Mouse (Mus musculus): ENCODE measurements at regions not wholly inside any gene's neighbourhood (a gene's known extent, or its start where the extent isn't known, plus 50 kb on each side); places are given as distances from the start of the nearest gene placed in this dataset.

GRCm38 (mm10) chr2:160062148-160062937, 271.6 kb downstream of the Gm826 start:
- peak; percentile 14 for DNase-seq

GRCm38 (mm10) chr2:160060091-160060490, 273.9 kb downstream of the Gm826 start:
- DNase-seq = no peak

- no peak for DNase-seq
Measured at GRCm38 (mm10) chr2:160057211-160057610, 276.8 kb downstream of the Gm826 start.

DNA sequence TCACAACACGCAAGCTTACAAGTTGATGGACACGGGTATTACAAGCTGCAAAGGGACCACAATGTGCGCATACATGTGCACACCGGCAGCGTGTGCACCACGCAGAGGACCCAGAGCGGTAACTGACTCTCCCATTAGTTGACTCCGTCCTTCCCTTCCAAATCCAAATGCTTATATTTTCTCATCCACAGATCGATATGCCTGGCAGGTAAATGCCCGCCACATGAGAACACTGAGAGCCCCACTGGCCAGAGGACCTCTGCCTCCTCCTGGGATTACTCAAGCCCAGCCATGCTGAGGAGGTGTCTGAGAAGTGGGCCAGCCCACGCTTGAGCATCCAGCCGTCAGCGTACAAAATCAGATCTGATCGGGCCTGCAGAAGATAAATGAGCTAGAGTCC, 279.6 kb downstream of the Gm826 start:
- DNase-seq = no peak

GRCm38 (mm10) chr2:160048286-160048685, 285.7 kb downstream of the Gm826 start:
- DNase-seq = no peak

DNA sequence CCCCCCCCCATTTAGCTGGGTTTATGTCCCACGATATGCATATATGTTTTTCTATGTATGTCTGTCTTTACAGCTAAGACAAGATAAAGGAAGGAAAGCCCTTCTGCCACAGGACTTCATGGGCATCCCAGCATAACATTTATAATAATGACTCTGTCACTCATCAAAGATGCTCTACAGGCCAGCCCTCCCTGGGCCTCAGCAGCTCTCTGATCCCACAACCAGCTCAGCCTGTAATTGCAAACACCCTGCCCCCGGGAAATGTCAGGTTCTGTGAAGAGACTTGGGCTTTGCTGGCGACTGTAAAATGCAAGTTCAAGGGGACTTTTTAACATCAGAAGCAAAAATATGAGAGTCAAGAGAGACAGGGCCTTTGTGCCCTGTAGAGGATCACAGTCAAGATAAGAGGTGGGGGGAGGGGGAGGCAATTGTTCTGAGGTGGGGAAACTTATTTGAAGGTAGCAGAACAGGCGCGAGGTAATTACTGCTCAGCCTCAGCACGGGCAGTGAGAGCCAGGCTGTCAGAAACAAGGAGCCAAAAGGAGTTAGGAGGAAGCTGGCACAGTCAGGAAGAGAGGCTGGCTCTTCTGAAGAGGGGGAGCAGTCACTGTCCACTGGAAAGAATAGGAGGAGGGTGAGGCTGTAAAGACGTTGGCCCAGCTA, 286.9 kb downstream of the Gm826 start:
- DNase-seq = no peak

- DNase-seq = no peak
Measured at GRCm38 (mm10) chr2:160044591-160044990, 289.4 kb downstream of the Gm826 start.

GRCm38 (mm10) chr2:160044184-160044583, 289.8 kb downstream of the Gm826 start:
- no peak for DNase-seq

GRCm38 (mm10) chr2:160029432-160029831, 304.5 kb downstream of the Gm826 start:
- no peak for DNase-seq

DNA sequence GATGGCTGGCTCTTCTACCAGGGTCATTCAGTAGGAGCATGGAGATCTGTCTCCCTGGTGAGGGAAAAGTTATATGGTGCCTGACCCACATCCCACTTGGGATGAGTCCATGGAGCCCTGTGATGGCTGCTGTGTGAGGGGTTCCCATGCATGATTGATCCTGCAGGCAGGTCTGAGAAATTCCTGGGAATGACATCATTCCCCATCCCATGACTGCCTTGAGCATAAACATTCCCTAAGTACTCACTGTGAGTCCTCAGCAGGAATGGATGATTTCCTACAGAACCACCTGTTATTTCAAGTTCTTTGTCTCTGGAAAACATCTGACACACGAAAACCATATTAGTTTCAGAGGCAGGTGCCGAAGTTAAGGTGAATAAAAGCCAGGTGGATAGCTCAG, 305.5 kb downstream of the Gm826 start:
- DNase-seq = no peak

DNA sequence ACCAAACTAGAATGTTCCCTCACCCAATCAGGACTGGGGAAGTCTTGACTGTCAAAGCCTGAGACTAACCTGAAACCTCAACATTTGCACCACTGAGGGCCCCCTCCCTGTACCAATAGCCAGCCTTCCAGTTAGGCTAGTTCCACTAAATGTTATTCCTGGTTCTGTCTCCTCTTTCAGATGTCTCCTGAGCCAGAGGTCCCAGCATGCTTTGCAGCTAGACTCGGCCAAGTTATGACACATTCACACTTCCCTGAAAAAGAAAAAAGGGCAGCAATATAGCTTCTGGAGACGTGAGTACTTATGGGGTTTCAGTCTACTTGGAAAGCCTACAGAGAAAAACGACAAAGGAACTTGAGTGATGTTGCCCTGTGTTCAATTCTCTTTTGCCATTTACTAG, 308.1 kb downstream of the Gm826 start:
- DNase-seq = peak; percentile 8

DNA sequence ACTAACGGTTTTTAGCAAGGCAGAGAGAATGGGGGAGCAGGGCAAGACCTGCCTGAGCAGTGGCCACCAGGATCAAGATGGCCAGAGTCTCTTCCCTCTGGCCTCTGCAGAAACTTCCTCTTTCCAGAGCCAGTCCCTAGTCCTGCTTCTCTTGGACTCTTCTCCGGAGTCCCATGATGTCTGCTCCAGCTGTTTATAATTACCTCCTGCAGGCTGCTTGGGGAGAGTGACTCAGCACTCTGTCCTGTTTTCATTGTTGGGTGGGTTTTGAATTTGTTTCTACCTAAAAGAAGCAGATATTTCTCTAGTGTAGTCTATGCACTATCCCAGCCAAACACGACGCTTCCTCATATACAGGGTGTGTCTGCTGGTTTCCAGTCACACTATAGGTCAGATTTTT, 312.4 kb downstream of the Gm826 start:
- no peak for DNase-seq

DNA sequence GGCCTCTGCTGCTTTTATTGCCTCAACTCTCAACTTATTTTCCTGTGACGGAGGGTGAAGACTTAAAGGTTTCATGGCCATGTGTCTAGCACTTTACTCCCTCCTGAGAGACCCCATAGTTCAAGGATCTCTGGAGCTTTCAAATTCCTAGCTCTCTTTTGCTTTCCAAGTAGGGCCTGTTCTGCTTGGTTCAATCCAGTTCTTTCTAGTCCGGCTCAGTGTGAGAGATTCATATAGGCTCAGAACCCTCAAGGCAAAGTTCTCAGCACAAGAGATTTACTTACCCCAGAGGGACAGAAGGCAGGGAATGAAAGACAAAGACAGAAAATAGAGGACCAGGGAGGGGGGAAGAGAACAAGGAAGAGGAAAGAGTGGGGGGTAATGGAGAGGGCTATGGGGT, 313.1 kb downstream of the Gm826 start:
- DNase-seq = no peak

- peak; percentile 23 for DNase-seq
Measured at GRCm38 (mm10) chr2:160017020-160017812, 316.7 kb downstream of the Gm826 start.

GRCm38 (mm10) chr2:160011421-160011820, 322.5 kb downstream of the Gm826 start:
- no peak for DNase-seq

DNA sequence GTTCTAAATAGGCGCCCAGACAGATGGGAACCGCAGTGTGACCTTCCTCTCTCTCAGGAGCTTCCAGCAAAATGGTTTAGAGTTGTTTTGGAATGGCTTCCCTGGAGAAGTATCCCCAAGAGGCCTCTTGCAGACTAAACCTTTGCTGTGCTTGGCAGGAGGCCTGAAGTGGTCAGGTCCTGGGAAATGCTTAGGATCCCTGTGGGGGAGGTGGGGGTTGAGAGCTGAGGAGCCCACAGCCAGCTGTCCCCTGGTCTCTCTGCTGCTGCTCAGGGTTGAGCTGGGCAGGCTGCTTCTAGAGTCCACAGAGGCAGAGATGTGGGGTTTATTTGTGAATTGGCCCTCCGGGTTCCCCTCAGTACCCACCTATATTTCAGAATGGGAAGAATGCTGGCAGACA, 331.3 kb downstream of the Gm826 start:
- peak; percentile 52 for DNase-seq

DNA sequence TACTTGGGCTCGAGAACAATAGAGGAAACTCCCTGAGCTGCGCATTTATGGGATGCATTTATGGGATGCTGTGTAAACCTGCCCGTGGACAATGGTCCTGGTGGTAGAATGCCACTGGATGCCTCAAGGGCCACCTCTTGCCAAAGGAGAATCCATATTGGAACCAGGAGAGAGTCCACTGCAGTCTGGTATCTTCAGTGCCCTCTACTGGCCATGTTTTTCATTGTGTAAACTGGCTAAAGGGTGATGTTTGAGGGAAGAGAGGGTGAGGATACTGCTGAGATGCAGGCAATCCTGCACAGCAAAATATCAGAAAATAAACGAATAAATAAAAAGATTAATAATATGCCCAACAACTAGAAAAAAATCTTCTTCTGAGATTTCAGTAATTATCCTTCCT, 333.5 kb downstream of the Gm826 start:
- DNase-seq = peak; percentile 60

DNA sequence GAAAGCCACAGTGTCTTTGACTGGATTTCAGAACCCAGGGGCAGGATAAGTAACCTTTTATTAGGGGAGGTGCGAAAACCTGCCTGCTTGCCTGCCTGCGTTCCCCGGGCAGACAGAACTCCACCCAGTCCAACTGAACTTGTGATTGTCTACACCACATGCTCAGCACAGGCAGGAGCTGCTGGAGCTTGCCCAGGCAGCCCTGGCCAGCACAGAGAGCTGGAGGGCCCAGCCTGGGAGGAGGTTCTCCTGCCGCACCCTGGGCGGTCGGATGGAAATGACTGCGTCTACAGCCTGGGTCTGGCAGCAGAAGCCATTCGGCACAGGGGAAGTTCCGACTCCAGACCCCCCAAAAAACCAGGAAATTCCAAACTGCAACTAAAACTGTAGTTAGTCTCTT, 336.6 kb downstream of the Gm826 start:
- no peak for DNase-seq

GRCm38 (mm10) chr2:159994490-159994889, 339.5 kb downstream of the Gm826 start:
- no peak for DNase-seq

- DNase-seq = no peak
Measured at GRCm38 (mm10) chr2:159986719-159987118, 347.2 kb downstream of the Gm826 start.

GRCm38 (mm10) chr2:159981694-159982093, 352.3 kb downstream of the Gm826 start:
- no peak for DNase-seq

- DNase-seq = no peak
Measured at GRCm38 (mm10) chr2:159950369-159950768, 383.6 kb downstream of the Gm826 start.

GRCm38 (mm10) chr2:159949046-159949445, 384.9 kb downstream of the Gm826 start:
- DNase-seq = no peak
